ENCODE assay signal across 22 mouse cellular contexts in genomic region chr8:61933243-61933642, GRCm38 (mm10). TPM values are rescaled to one million over a fixed set of nuclear protein-coding genes. Genes with fewer than 3 reads are reported as not detected.
DNase-seq lines count a peak whose midpoint lies in the region; ATAC-seq lines count a peak whose summit lies in the region.
"Had no signal": no experiment of that assay in that cellular context is flagged by ENCODE, and none has a peak within 500 bp of the region (broad histone marks: within the 10 kb centered on the region; RNA-seq: fewer than 3 reads in every experiment).

No protein-coding gene starts in this region.

- no peaks in the 10 kb centered on the region for H3K27me3 ChIP-seq in heart, embryonic 12.5 days (replicated peaks)
- H3K27me3 ChIP-seq in heart, embryonic 16.5 days (ENCODE audit: control insufficient read depth, insufficient read depth, low read length): no peaks in the 10 kb centered on the region
- H3K27me3 ChIP-seq: CH12.LX; embryonic facial prominence, embryonic 13.5 days; hindbrain, embryonic 12.5 days had no signal

- no peak overlapping the region for H3K9ac ChIP-seq in heart, embryonic 12.5 days
- H3K9ac ChIP-seq in heart, embryonic 16.5 days (ENCODE audit: low read length): no peak overlapping the region
- H3K9ac ChIP-seq: embryonic facial prominence, embryonic 13.5 days; forebrain, embryonic 12.5 days; hindbrain, embryonic 12.5 days had no signal

- no peaks in the 10 kb centered on the region for H3K36me3 ChIP-seq in heart, embryonic 12.5 days
- H3K36me3 ChIP-seq in heart, embryonic 16.5 days (ENCODE audit: control insufficient read depth, insufficient read depth): no peaks in the 10 kb centered on the region
- H3K36me3 ChIP-seq: embryonic facial prominence, embryonic 13.5 days; forebrain, embryonic 12.5 days; hindbrain, embryonic 12.5 days had no signal

- no peak overlapping the region for H3K4me3 ChIP-seq in heart, embryonic 12.5 days
- H3K4me3 ChIP-seq in heart, embryonic 16.5 days (ENCODE audit: low read length): no peak overlapping the region
- H3K4me3 ChIP-seq: embryonic facial prominence, embryonic 13.5 days; forebrain, embryonic 12.5 days; hindbrain, embryonic 12.5 days had no signal

- WGBS in heart, embryonic 12.5 days: 3% methylated on average over 2 of the region's 2 CpGs
- 2% methylated on average over 2 of the region's 2 CpGs for WGBS in heart, embryonic 16.5 days

- intact Hi-C loops in heart, postnatal 10 days (cut with DNase I): no loop called here
- intact Hi-C loops in heart, postnatal 36 days (cut with DNase I): no loop called here

- DNase-seq in heart, postnatal 10 days: no peak
- no peak for DNase-seq in heart, postnatal 36 days
- peak; percentile 16 for DNase-seq in testis, postnatal 14 days (ENCODE audit: low spot score)
- DNase-seq in testis, postnatal 10 days (ENCODE audit: low spot score): no peak
- DNase-seq: adrenal gland, postnatal 14 days; cerebellum, adult 18-20 months; cerebellum, adult 9-11 months; cerebellum, postnatal 36 days; gastrocnemius, postnatal 10 days; heart, postnatal 4 days had no signal

- H3K9me3 ChIP-seq in heart, embryonic 12.5 days (replicated peaks): no peaks in the 10 kb centered on the region
- no peaks in the 10 kb centered on the region for H3K9me3 ChIP-seq in heart, embryonic 16.5 days (replicated peaks; ENCODE audit: control insufficient read depth, low read length)
- H3K9me3 ChIP-seq: embryonic facial prominence, embryonic 13.5 days; forebrain, embryonic 12.5 days; hindbrain, embryonic 12.5 days had no signal

- H3K4me1 ChIP-seq in heart, embryonic 12.5 days (replicated peaks): peaks cover 52% of the 10 kb centered on the region
- H3K4me1 ChIP-seq in heart, embryonic 16.5 days (ENCODE audit: control insufficient read depth, insufficient read depth, low read length): peaks cover 31% of the 10 kb centered on the region
- H3K4me1 ChIP-seq: embryonic facial prominence, embryonic 13.5 days had no signal

- H3K27ac ChIP-seq in heart, embryonic 12.5 days (ENCODE audit: poor library complexity, severe bottlenecking): peak overlapping the region; percentile 68
- H3K27ac ChIP-seq in heart, embryonic 16.5 days (ENCODE audit: low read length): peak overlapping the region; percentile 81
- H3K27ac ChIP-seq: embryonic facial prominence, embryonic 13.5 days; forebrain, embryonic 12.5 days; hindbrain, embryonic 12.5 days had no signal

- no peak overlapping the region for H3K4me2 ChIP-seq in heart, embryonic 12.5 days
- H3K4me2 ChIP-seq in heart, embryonic 16.5 days (ENCODE audit: low read depth, low read length): no peak overlapping the region
- H3K4me2 ChIP-seq: embryonic facial prominence, embryonic 13.5 days; forebrain, embryonic 12.5 days; hindbrain, embryonic 12.5 days had no signal

- ATAC-seq in heart, embryonic 12.5 days (ENCODE audit: insufficient number of reproducible peaks, low FRiP score): peak; percentile 69
- peak; percentile 78 for ATAC-seq in heart, embryonic 16.5 days (replicated peaks; ENCODE audit: extremely low read depth, insufficient read depth, low FRiP score)
- ATAC-seq: activated CD4-positive, CD25-positive, alpha-beta regulatory T cell, adult 4 months; forebrain, embryonic 16.5 days; hindbrain, embryonic 16.5 days; inflammation-experienced regulatory T-cells, adult 6 months; intestine, postnatal 0 days; Patski had no signal

RNA-seq across cellular contexts. Expression of gene Ddx60, which starts 5.4 kb away (rescaled TPM):
- polyA plus RNA-seq in heart, embryonic 12.5 days (2016; fragmentation: Nextera tagmentation; extraction: Ambion mirVana): 2.0 and 2.6 TPM in 2 replicates
- total RNA-seq in heart, postnatal 10 days (2021): 1 to 10 TPM; 1.6 to 1.8 TPM
- 2.7 and 3.2 TPM in 2 replicates for polyA plus RNA-seq in heart, embryonic 16.5 days (2015; fragmentation: Nextera tagmentation; extraction: Ambion mirVana)
- 1 to 10 TPM; 1.3 to 3.1 TPM for total RNA-seq in heart, postnatal 36 days (2021)

RNA-seq across cellular contexts. Expression of gene Palld, which starts 30.8 kb away (rescaled TPM):
- polyA plus RNA-seq in heart, embryonic 12.5 days (2016; fragmentation: Nextera tagmentation; extraction: Ambion mirVana): 208 and 231 TPM in 2 replicates
- total RNA-seq in heart, postnatal 10 days (2021): 100 to 1,000 TPM; 280 to 283 TPM
- polyA plus RNA-seq in heart, embryonic 16.5 days (2015; fragmentation: Nextera tagmentation; extraction: Ambion mirVana): 189 and 190 TPM in 2 replicates
- total RNA-seq in heart, postnatal 36 days (2021): 100 to 1,000 TPM; 211 to 235 TPM
